Mouse (Mus musculus) urinary bladder, adult 2 months (tissue): ENCODE measurements around the gene Arid5b. TPM values are rescaled to one million over a fixed set of nuclear protein-coding genes. Genes with fewer than 3 reads are reported as not detected.

Source experiments
- DNase-seq: peaks from one replicate; pipeline ENCODE4 v3.0.0; 2022; ENCODE audit warnings: low spot score
- polyA plus RNA-seq: library from polyadenylated mRNA; depleted of rRNA; stranded (reverse); fragments of >200 nt; gene quantifications from 2 replicates; pipeline ENCODE4 v1.2.3, GENCODE M21; 2012

Gene Arid5b
- polyA plus RNA-seq, 1 experiment, result 15.8 TPM

- DNase-seq, result no peak
These were observed 190.8 kb downstream of the Arid5b start for GRCm38 (mm10) chr10:68087722-68088121.

GRCm38 (mm10) chr10:68086973-68087372 lies 191.6 kb downstream of the Arid5b start:
- DNase-seq, result no peak

- no peak for DNase-seq
These were observed 193.0 kb downstream of the Arid5b start for GRCm38 (mm10) chr10:68085574-68085973.

- no peak for DNase-seq
These were observed 196.8 kb downstream of the Arid5b start for GRCm38 (mm10) chr10:68081712-68082111.

- DNase-seq, result no peak
These were observed 198.4 kb downstream of the Arid5b start for GRCm38 (mm10) chr10:68079910-68080670.

GRCm38 (mm10) chr10:68078708-68079107 lies 199.8 kb downstream of the Arid5b start:
- no peak for DNase-seq

- no peak for DNase-seq
These were observed 203.4 kb downstream of the Arid5b start for GRCm38 (mm10) chr10:68075181-68075580.

- no peak for DNase-seq
These were observed 204.2 kb downstream of the Arid5b start for GRCm38 (mm10) chr10:68074291-68074690.

GRCm38 (mm10) chr10:68072626-68073025 lies 205.9 kb downstream of the Arid5b start:
- DNase-seq, result no peak

- no peak for DNase-seq
These were observed 207.5 kb downstream of the Arid5b start for GRCm38 (mm10) chr10:68071041-68071440.

- no peak for DNase-seq
These were observed 210.1 kb downstream of the Arid5b start for GRCm38 (mm10) chr10:68068426-68068825.

- no peak for DNase-seq
These were observed 210.6 kb downstream of the Arid5b start for GRCm38 (mm10) chr10:68067961-68068360.

GRCm38 (mm10) chr10:68066173-68066572 lies 212.4 kb downstream of the Arid5b start:
- DNase-seq, result no peak

GRCm38 (mm10) chr10:68064571-68064970 lies 214.0 kb downstream of the Arid5b start:
- no peak for DNase-seq

GRCm38 (mm10) chr10:68063806-68064545 lies 214.6 kb downstream of the Arid5b start:
- no peak for DNase-seq

- no peak for DNase-seq
These were observed 217.3 kb downstream of the Arid5b start for GRCm38 (mm10) chr10:68061249-68061615.

- no peak for DNase-seq
These were observed 217.8 kb downstream of the Arid5b start for GRCm38 (mm10) chr10:68060590-68061248.

GRCm38 (mm10) chr10:68058378-68058777 lies 220.2 kb downstream of the Arid5b start:
- DNase-seq, result no peak

GRCm38 (mm10) chr10:68057841-68058240 lies 220.7 kb downstream of the Arid5b start:
- no peak for DNase-seq

- DNase-seq, result no peak
These were observed 223.8 kb downstream of the Arid5b start for GRCm38 (mm10) chr10:68054706-68055105.

GRCm38 (mm10) chr10:68054131-68054530 lies 224.4 kb downstream of the Arid5b start:
- DNase-seq, result no peak

- no peak for DNase-seq
These were observed 226.2 kb downstream of the Arid5b start for GRCm38 (mm10) chr10:68052307-68052706.
